Mouse (Mus musculus) kidney, adult 8-10 months (tissue): ENCODE data around the gene Fmnl3.

Experiments
- DNase-seq, 2 experiments: peaks; one replicate each; pipeline ENCODE4 v3.0.0; 2022

Fmnl3 gene

GRCm38 (mm10) chr15:99316314-99317266 is 53.7 kb downstream of the Fmnl3 start:
- DNase-seq: peak; percentile 76 to 81

GRCm38 (mm10) chr15:99314891-99315290 is 55.4 kb downstream of the Fmnl3 start:
- DNase-seq: no peak

DNA sequence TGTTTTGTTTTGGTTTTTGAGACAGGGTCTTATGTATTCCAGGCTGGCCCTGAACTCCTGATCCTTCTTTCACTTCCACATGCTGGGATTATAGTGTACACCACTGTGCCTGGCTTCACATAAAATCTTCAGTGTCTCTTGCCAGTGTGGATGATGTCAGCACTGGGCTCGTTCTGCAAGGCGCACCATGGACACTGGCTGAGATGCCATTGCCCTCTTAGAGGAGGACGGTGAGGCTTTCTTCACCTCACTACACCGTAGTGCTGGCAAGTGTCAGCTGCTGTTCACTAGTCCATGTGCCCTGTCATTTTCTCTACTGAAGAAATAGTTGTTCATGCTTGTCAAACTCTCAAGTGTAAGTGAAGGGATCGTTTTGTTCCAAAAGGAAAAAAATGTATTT is 59.7 kb downstream of the Fmnl3 start:
- DNase-seq: no peak

- DNase-seq: no peak
Measured at GRCm38 (mm10) chr15:99309549-99309948, 60.7 kb downstream of the Fmnl3 start.

DNA sequence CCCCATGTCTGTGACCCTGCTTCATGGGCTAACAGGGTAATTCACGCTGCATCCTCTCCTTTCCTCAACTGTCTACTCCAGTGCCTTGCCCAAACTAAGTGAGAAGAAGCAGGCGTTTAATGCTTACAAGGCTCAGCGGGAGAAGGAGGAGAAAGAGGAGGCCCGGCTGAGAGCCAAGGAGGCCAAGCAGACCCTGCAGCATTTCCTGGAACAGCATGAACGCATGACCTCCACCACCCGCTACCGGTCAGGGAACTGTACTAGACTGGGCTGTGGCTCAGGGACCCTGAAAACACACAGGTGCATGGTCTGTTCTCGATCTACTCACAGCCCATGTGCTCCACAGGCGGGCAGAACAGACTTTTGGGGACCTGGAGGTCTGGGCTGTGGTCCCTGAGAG is 62.8 kb downstream of the Fmnl3 start:
- no peak for DNase-seq

DNA sequence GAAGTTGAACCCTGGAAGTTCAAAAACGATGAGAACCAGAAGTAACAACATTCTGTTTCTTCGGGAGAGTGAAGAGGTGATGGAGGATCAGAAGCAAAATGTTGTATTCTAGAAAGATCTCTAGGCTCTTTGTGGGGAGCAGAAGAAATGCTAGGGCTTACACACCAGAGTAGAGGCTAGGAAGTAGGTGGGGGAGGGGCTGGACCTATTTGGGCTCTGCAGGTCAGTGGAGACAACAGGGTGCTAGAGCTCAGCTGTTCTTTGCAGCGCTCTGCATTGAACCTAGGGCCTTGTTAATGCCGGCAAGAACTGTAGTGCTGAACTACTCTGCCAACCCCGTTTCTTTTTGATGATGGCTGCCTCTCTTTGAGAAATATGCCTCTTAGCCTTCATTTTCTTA is 74.1 kb downstream of the Fmnl3 start:
- DNase-seq: no peak

DNA sequence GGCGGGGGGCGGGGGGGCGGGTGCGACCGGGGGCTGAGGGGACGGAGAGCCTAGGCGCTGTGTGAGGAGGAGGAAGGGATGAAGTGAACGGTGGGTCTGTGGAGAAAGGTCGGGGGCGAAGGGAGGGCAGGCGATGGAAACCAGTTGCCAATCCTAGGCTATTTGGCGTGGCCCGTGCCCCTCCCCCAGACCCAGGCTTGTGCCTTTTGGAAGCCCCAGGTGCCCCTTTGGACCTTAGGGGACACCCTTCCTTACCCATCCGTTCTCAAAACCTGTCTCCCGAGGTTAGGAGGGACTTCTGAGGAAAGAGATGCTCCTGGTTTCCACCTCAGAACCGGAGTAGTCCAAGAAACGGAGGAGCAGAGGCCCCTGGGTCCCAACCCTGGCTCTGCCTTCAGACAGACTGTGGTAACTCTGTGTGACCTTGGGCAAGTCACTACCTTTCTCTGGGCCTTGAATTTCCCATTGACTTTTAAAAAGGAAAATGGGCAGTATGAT is 74.7 kb downstream of the Fmnl3 start, which contains the start of gene Fam186b:
Gene Fam186b, minus strand, starts transcription at position 405 of the 498 bp plus-strand sequence.
- DNase-seq: peak; percentile 31 to 36

DNA sequence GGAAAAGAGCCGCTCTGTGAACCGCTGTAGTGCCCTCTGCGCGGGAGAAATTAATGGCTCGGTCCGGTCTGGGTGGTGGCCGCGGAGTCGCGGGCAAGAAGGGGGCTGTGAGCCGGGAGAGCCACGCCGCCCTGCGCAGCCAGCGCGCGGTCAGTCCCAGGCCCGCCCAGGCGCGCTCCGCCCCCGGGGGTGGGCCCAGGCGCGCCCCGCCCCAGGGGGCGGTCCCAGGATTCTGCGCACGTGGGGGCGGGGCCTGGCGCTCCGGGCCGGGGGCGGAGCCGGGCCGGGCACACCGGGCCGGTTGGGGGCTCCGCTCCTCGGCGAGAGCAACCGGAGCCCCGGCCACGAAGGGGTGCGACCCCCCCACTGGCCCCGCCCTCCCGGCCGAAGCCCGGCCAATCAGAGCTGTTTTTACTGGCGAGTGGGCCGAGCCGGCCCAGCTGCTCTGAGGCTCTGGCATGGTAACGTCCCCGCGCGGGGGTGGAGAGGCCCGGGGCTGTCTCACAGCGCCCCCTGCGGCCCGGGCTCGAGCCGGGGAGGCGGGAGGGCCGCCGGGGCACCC is 75.4 kb downstream of the Fmnl3 start, which contains the start of gene Prpf40b:
Gene Prpf40b, plus strand, starts transcription at position 275 of the 562 bp plus-strand sequence.
- DNase-seq: peak; percentile 93 to 94

DNA sequence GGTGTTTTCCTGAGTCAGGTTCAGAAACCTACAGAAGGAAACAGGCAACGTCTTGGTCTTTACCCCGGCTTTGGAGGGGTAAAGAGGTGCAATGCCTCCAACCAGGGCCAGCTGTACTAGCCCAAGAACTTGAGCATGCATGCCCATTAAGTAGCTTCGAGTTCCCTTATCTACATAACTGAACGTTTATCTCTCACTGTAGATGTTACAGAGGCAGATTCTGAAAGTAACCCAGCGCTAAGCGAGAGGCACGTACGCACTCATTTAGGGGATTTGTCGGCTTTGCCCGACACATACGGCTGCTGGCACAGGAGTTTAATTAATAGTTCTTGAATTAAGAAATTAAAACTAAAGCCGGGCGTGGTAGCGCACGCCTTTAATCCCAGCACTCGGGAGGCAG is 76.0 kb downstream of the Fmnl3 start:
- no peak for DNase-seq

DNA sequence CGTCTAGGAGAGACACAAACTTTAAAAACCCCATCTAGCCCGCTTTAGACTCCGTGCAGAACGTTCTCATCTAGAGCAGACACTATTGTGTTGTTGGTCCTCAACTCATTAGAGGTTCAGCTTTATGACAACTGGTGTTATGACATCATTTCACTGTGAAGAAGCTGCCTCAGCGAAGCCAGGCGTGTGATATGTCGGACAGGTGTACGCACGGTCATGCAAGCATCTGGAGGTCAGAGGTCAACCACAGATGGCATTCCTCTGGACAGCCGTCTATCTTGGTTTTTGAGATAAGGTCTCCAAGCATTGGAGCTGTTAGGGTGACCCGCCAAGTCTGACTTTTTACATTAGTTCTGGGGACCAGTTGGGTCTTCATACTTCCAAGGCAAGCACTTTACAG is 79.7 kb downstream of the Fmnl3 start:
- no peak for DNase-seq

GRCm38 (mm10) chr15:99285189-99285535 is 85.1 kb downstream of the Fmnl3 start:
- DNase-seq: no peak

- DNase-seq: peak; percentile 82 to 91
Measured at GRCm38 (mm10) chr15:99284527-99285188, 85.6 kb downstream of the Fmnl3 start.

DNA sequence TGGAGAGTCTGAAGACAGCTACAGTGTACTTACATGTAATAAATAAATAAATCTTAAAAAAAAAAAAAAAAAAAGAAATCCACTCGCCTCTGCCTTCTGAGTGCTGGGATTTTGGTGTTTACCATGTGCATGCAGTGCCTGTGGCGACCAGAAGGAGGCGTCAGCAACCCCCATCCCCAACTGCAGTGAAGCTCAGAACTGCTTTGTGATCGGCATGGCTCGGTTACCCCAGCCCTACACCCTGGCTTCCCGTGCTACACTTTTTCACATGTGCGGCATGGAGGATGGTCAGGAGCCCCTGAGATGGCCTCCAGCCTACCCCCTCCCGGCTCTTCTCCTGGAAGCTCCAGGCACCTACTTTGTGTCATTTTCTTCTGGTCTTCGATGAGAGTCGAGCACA is 86.8 kb downstream of the Fmnl3 start:
- no peak for DNase-seq

DNA sequence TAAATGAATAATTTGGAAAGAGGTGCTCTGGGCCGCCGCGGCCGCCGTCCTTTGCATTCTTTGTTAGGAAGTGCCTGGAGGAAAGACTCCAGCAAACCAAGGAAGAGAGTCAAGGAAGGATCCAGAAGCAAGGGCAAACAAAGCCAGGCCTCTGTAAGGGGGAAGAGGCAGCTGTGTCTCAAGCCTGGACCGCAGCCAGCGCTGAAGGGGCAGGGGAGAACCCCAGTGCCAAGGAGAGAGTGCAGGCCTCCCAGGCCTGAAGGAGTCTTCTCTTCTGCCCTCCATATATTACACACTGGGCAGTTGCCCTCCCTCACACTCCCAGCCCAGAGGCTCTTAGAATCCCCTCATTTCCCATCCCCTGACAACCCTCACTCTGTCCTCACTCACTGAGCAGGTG is 92.0 kb downstream of the Fmnl3 start:
- no peak for DNase-seq

DNA sequence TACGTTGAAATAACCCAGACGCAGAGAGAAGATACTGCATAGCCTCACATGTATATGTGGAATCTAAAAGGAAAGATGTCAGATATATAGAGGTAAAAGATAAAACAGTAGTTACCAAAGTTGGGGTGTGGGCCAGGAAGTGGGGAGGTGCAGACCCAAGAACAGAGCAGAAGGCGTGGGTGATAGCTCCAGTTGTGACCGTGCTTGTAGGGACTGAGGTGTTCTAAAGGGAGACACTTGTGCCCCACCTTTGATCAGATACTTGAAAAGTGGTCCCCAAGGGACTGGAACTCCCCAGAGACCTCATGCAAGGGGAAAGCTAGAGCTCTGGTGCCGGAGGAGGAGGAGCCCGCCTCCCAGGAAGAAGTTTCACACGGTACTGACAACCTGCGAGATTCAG is 94.2 kb downstream of the Fmnl3 start:
- DNase-seq: no peak
